Mouse (Mus musculus): Measurements from ENCODE around the gene Cpa1. TPM values are rescaled to one million over a fixed set of nuclear protein-coding genes. Genes with fewer than 3 reads are reported as not detected.

Gene Cpa1
- polyA plus RNA-seq, 1 experiment: not detected

GRCm38 (mm10) chr6:30643694-30644460 is 4.9 kb downstream of the Cpa1 start:
- Histone ChIP-seq H3K4me1 (ENCODE audit: control insufficient read depth, insufficient read depth, low read length) (peaks cover 2% of the 10 kb centered on the region; the same call in 1 of the 2 replicates), H3K4me3 (ENCODE audit: insufficient read depth, low read length) (no peak overlapping the region), H3K27ac (ENCODE audit: insufficient read depth, low read length) (no peak overlapping the region)
- TF ChIP-seq CTCF (IDR thresholded peaks at IDR 0.05; ENCODE audit: extremely low read depth, insufficient read depth, low read length): no peak
- no peak for TF ChIP-seq POLR2A (IDR thresholded peaks at IDR 0.05; ENCODE audit: extremely low read depth, insufficient read depth, low read length)

- Histone ChIP-seq H3K27ac (ENCODE audit: insufficient read depth, low read length) (no peak overlapping the region), H3K4me1 (ENCODE audit: control insufficient read depth, insufficient read depth, low read length) (peaks cover 2% of the 10 kb centered on the region; the same call in 1 of the 2 replicates), H3K4me3 (ENCODE audit: insufficient read depth, low read length) (no peak overlapping the region)
- no peak for TF ChIP-seq CTCF (IDR thresholded peaks at IDR 0.05; ENCODE audit: extremely low read depth, insufficient read depth, low read length)
- TF ChIP-seq POLR2A (IDR thresholded peaks at IDR 0.05; ENCODE audit: extremely low read depth, insufficient read depth, low read length): no peak
Measured at GRCm38 (mm10) chr6:30644462-30644861, 5.4 kb downstream of the Cpa1 start.

GRCm38 (mm10) chr6:30645379-30645778 is 6.4 kb downstream of the Cpa1 start:
- TF ChIP-seq POLR2A (IDR thresholded peaks at IDR 0.05; ENCODE audit: extremely low read depth, insufficient read depth, low read length) (no peak), CTCF (IDR thresholded peaks at IDR 0.05; ENCODE audit: extremely low read depth, insufficient read depth, low read length) (no peak)
- Histone ChIP-seq H3K27ac (ENCODE audit: insufficient read depth, low read length) (no peak overlapping the region), H3K4me3 (ENCODE audit: insufficient read depth, low read length) (no peak overlapping the region)

GRCm38 (mm10) chr6:30649651-30650296 is 10.8 kb downstream of the Cpa1 start:
- TF ChIP-seq CTCF (IDR thresholded peaks at IDR 0.05; ENCODE audit: extremely low read depth, insufficient read depth, low read length): no peak
- peaks cover 2% of the 10 kb centered on the region for H3K4me1 ChIP-seq (ENCODE audit: control insufficient read depth, insufficient read depth, low read length)
- H3K27ac ChIP-seq (ENCODE audit: insufficient read depth, low read length): no peak overlapping the region
- H3K4me3 ChIP-seq (ENCODE audit: insufficient read depth, low read length): no peak overlapping the region

More at GRCm38 (mm10) chr6:30645379-30645778, 6.4 kb downstream of the Cpa1 start:
- peaks cover 2% of the 10 kb centered on the region; the same call in 1 of the 2 replicates for H3K4me1 ChIP-seq (ENCODE audit: control insufficient read depth, insufficient read depth, low read length)

- TF ChIP-seq POLR2A (IDR thresholded peaks at IDR 0.05; ENCODE audit: extremely low read depth, insufficient read depth, low read length): no peak
- no peak for TF ChIP-seq CTCF (IDR thresholded peaks at IDR 0.05; ENCODE audit: extremely low read depth, insufficient read depth, low read length)
- no peak overlapping the region for H3K4me3 ChIP-seq (ENCODE audit: insufficient read depth, low read length)
- H3K27ac ChIP-seq (ENCODE audit: insufficient read depth, low read length): no peak overlapping the region
- H3K4me1 ChIP-seq (ENCODE audit: control insufficient read depth, insufficient read depth, low read length): peaks cover 5% of the 10 kb centered on the region
Measured at GRCm38 (mm10) chr6:30652425-30653188, 13.6 kb downstream of the Cpa1 start.

- Histone ChIP-seq H3K27ac (ENCODE audit: insufficient read depth, low read length) (no peak overlapping the region), H3K4me1 (ENCODE audit: control insufficient read depth, insufficient read depth, low read length) (peaks cover 5% of the 10 kb centered on the region), H3K4me3 (ENCODE audit: insufficient read depth, low read length) (no peak overlapping the region)
- no peak for TF ChIP-seq POLR2A (IDR thresholded peaks at IDR 0.05; ENCODE audit: extremely low read depth, insufficient read depth, low read length)
- TF ChIP-seq CTCF (IDR thresholded peaks at IDR 0.05; ENCODE audit: extremely low read depth, insufficient read depth, low read length): no peak
Measured at GRCm38 (mm10) chr6:30653518-30653917, 14.5 kb downstream of the Cpa1 start.

- Histone ChIP-seq H3K27ac (ENCODE audit: insufficient read depth, low read length) (no peak overlapping the region), H3K4me3 (ENCODE audit: insufficient read depth, low read length) (no peak overlapping the region), H3K4me1 (ENCODE audit: control insufficient read depth, insufficient read depth, low read length) (peaks cover 3% of the 10 kb centered on the region)
- TF ChIP-seq POLR2A (IDR thresholded peaks at IDR 0.05; ENCODE audit: extremely low read depth, insufficient read depth, low read length): no peak
- no peak for TF ChIP-seq CTCF (IDR thresholded peaks at IDR 0.05; ENCODE audit: extremely low read depth, insufficient read depth, low read length)
Measured at GRCm38 (mm10) chr6:30654402-30654859, 15.4 kb downstream of the Cpa1 start.

GRCm38 (mm10) chr6:30654932-30655331 is 15.9 kb downstream of the Cpa1 start:
- Histone ChIP-seq H3K4me3 (ENCODE audit: insufficient read depth, low read length) (no peak overlapping the region), H3K4me1 (ENCODE audit: control insufficient read depth, insufficient read depth, low read length) (peaks cover 3% of the 10 kb centered on the region), H3K27ac (ENCODE audit: insufficient read depth, low read length) (no peak overlapping the region)
- TF ChIP-seq POLR2A (IDR thresholded peaks at IDR 0.05; ENCODE audit: extremely low read depth, insufficient read depth, low read length) (no peak), CTCF (IDR thresholded peaks at IDR 0.05; ENCODE audit: extremely low read depth, insufficient read depth, low read length) (no peak)

GRCm38 (mm10) chr6:30657279-30657678 is 18.3 kb downstream of the Cpa1 start:
- no peak overlapping the region for H3K27ac ChIP-seq (ENCODE audit: insufficient read depth, low read length)
- TF ChIP-seq CTCF (IDR thresholded peaks at IDR 0.05; ENCODE audit: extremely low read depth, insufficient read depth, low read length): no peak
- no peak for TF ChIP-seq POLR2A (IDR thresholded peaks at IDR 0.05; ENCODE audit: extremely low read depth, insufficient read depth, low read length)
- H3K4me3 ChIP-seq (ENCODE audit: insufficient read depth, low read length): no peak overlapping the region
- peaks cover 3% of the 10 kb centered on the region for H3K4me1 ChIP-seq (ENCODE audit: control insufficient read depth, insufficient read depth, low read length)
